Mouse (Mus musculus) liver, embryonic 14.5 days (tissue): ENCODE measurements around the gene Mta2. TPM values are rescaled to one million over a fixed set of nuclear protein-coding genes. Genes with fewer than 3 reads are reported as not detected.

Experiments
- ATAC-seq: fragments of 200-750 bp; cut with Nextera tagmentation; 2 replicates; pipeline ENCODE4 v1.8.0; 2017; ENCODE audit warnings: moderate number of reproducible peaks, mild to moderate bottlenecking, moderate library complexity; ENCODE audit not compliant: insufficient read depth
- DNase-seq, 3 experiments: peaks; one replicate each; pipeline ENCODE4 v3.0.0-alpha.2; 2012 to 2013; ENCODE audit warnings: low read depth in 3 of 3, low spot score in 3 of 3
- H3K27ac ChIP-seq: fragments of 300-500 bp; sonication (generic); 2 replicates; pipeline ENCODE4 v1.5.1; 2014; ENCODE audit warnings: moderate library complexity, mild to moderate bottlenecking, control low read depth, inconsistent platforms
- H3K27me3 ChIP-seq: fragments of 300-500 bp; sonication (generic); 2 replicates; pipeline ENCODE4 v1.6.1; 2014; ENCODE audit warnings: mild to moderate bottlenecking, low read length, moderate library complexity; ENCODE audit not compliant: control insufficient read depth, insufficient read depth
- H3K36me3 ChIP-seq: fragments of 300-500 bp; sonication (generic); replicated peaks from 2 replicates; pipeline ENCODE4 v1.6.1; 2014; ENCODE audit warnings: low read depth; ENCODE audit not compliant: control insufficient read depth, insufficient read depth
- H3K4me1 ChIP-seq, 2 experiments: fragments of 200-500 bp in 1 of 2; fragments of 300-500 bp in 1 of 2; sonication (generic) in 1 of 2; replicated peaks; 2 replicates each; pipeline ENCODE4 v1.6.1; 2012 to 2014; ENCODE audit warnings: antibody characterized with exemption in 1 of 2, inconsistent platforms in 1 of 2, low read length in 1 of 2; ENCODE audit not compliant: control insufficient read depth in 2 of 2, insufficient read depth in 2 of 2
- H3K4me2 ChIP-seq: fragments of 300-500 bp; sonication (generic); 2 replicates; pipeline ENCODE4 v1.6.1; 2014; ENCODE audit warnings: low read depth, mild to moderate bottlenecking, control low read depth, moderate library complexity
- H3K4me3 ChIP-seq, 2 experiments: fragments of 200-500 bp in 1 of 2; fragments of 300-500 bp in 1 of 2; sonication (generic) in 1 of 2; 2 replicates each; pipeline ENCODE4 v1.5.1; 2012 to 2014; ENCODE audit warnings: low read depth in 2 of 2, low read length in 2 of 2, mild to moderate bottlenecking in 2 of 2, control low read depth in 1 of 2, inconsistent platforms in 1 of 2, moderate library complexity in 1 of 2; ENCODE audit not compliant: insufficient read depth in 1 of 2
- H3K9ac ChIP-seq: fragments of 300-500 bp; sonication (generic); replicated peaks from 2 replicates; pipeline ENCODE4 v1.6.1; 2014; ENCODE audit warnings: mild to moderate bottlenecking, control low read depth, moderate library complexity
- H3K9me3 ChIP-seq: fragments of 300-500 bp; sonication (generic); 2 replicates; pipeline ENCODE4 v1.6.1; 2016; ENCODE audit warnings: low read length, mixed read lengths; ENCODE audit not compliant: control insufficient read depth
- CTCF ChIP-seq: IDR thresholded peaks from 2 replicates; pipeline ENCODE4 v1.5.1; 2016; ENCODE audit warnings: antibody characterized with exemption, low read depth, control low read depth
- EP300 ChIP-seq: IDR thresholded peaks from 2 replicates; pipeline ENCODE4 v1.6.1; 2016; ENCODE audit warnings: antibody characterized with exemption, low read depth
- WGBS: fragments of 180-500 bp; shearing (Covaris S2); extraction: QIAGEN DNeasy Blood & Tissue Kit; methylation state at CpG from one replicate; pipeline ENCODE4 v1.1.7; 2014; ENCODE audit not compliant: insufficient replicate concordance; 5-methylcytosine and 5-hydroxymethylcytosine counted together
- polyA plus RNA-seq, 2 experiments: library from polyadenylated mRNA; depleted of rRNA in 1 of 2; stranded (reverse) in 1 of 2; unstranded in 1 of 2; fragments of >200 nt; fragmentation: Nextera tagmentation in 1 of 2; extraction: Ambion mirVana in 1 of 2; gene quantifications; 2 replicates each; pipeline versions ENCODE4 v1.2.1 to v1.2.3; 2012 to 2014

The Mta2 gene
- polyA plus RNA-seq, 2 experiments: 18.5 to 23.0 TPM

DNA sequence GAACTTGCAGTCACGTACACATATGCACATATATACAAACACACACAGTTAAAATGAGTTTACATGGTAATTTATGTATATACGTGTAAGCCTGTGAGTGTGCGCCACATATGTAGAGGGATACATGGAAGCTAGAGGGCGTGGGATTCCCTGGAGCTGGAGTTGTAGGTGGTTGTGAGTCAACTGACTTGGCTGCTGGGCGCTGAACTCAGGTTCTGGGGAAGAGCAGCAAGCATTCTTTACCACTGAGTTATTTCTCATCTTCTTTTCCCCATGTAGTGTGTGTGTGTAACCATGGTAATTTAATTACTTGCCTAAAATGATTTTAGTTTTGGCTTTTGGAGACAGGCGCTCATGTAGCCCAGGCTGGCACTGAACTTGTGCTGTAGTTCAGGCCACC lies 54.9 kb downstream of the Mta2 start:
- H3K4me2 ChIP-seq: no peak overlapping the region
- ATAC-seq (no peak), DNase-seq (no peak)
- no peaks in the 10 kb centered on the region for H3K27me3 ChIP-seq
- H3K36me3 ChIP-seq: no peaks in the 10 kb centered on the region
- H3K4me1 ChIP-seq: peaks cover 7 to 17% of the 10 kb centered on the region in 2 experiments; a peak in 3 of 4 replicates
- no peaks in the 10 kb centered on the region for H3K9me3 ChIP-seq
- H3K9ac ChIP-seq: no peak overlapping the region
- TF ChIP-seq EP300: no peak
- TF ChIP-seq CTCF: no peak
- no peak overlapping the region for H3K4me3 ChIP-seq
- no peak overlapping the region for H3K27ac ChIP-seq
- WGBS: 71% methylated on average over 6 of the region's 6 CpGs

DNA sequence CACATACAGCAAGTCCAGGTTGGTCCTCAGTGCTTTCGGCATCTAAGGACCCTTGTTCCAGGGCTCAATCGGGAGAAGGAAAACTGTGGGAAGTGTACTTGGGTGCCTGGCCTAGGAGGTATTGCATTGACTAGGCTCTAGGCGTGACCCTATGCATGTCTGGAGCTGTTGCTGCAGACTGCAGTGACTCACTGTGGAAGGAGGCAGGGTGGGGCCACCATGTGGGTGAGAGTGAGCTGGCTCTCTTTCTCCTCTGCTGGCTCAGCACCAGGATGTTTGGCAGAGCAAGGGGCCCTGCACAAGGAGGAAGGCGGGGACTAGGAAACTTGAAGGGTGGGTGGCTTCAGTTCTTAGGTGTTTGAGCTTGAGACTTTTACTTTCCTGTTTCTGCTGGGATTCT lies 55.9 kb downstream of the Mta2 start:
- Histone ChIP-seq H3K9me3 (no peaks in the 10 kb centered on the region), H3K36me3 (no peaks in the 10 kb centered on the region), H3K4me1 (peaks cover 7 to 17% of the 10 kb centered on the region in 2 experiments; a peak in 3 of 4 replicates), H3K9ac (no peak overlapping the region), H3K27ac (no peak overlapping the region), H3K4me3 (no peak overlapping the region), H3K4me2 (no peak overlapping the region), H3K27me3 (no peaks in the 10 kb centered on the region)
- TF ChIP-seq EP300 (no peak), CTCF (no peak; the same call in 1 of the 2 replicates)
- DNase-seq (no peak), ATAC-seq (peak; percentile 78)
- 34% methylated on average over 4 of the region's 4 CpGs for WGBS

DNA sequence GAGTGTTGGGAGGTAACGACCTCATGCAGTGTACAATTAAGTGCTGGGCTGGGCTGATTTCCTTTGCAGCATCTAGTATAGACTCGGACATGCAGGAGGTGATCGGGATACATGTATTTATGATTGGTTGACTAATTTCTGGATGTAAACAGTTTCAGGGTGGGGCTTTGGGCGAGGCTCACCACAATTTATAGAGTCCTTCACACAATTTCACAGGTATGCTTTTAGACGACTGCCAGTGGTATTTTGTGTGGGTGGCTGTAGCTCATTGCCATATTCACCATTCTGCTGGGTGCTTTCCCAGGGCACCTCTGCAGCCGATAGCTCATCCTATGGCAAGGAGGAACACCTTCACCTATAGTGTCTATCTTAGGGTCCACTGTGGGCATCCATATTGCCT lies 56.9 kb downstream of the Mta2 start:
- Histone ChIP-seq H3K36me3 (no peaks in the 10 kb centered on the region), H3K4me3 (no peak overlapping the region), H3K4me2 (no peak overlapping the region), H3K27me3 (no peaks in the 10 kb centered on the region), H3K27ac (no peak overlapping the region), H3K4me1 (peaks cover 7 to 17% of the 10 kb centered on the region in 2 experiments; a peak in 3 of 4 replicates), H3K9ac (no peak overlapping the region), H3K9me3 (no peaks in the 10 kb centered on the region)
- TF ChIP-seq CTCF (no peak), EP300 (no peak)
- 56% methylated on average over 6 of the region's 6 CpGs for WGBS
- DNase-seq (no peak), ATAC-seq (no peak)

DNA sequence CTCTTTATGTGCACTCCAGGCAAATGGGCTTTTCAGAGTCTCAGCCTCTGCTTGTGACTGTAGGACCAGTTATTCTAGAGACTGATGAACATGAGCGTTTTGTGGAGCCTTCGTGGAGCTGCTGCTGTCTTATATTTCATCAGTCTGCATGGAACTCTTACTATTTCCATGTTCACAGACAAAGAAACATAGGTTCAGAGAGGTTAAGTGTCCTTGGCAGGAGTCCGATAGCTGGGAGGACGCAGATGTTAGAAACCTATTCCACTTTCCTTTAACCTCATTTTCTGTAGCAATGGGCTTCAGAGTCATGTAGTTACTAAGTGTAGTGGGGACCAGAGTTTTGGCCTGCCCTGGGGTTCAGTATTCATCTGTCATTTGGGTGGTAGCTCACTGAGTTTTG lies 57.5 kb downstream of the Mta2 start:
- ATAC-seq (no peak), DNase-seq (no peak)
- Histone ChIP-seq H3K36me3 (no peaks in the 10 kb centered on the region), H3K4me2 (no peak overlapping the region), H3K27ac (no peak overlapping the region), H3K9ac (no peak overlapping the region), H3K27me3 (no peaks in the 10 kb centered on the region), H3K4me3 (no peak overlapping the region), H3K4me1 (peaks cover 7 to 17% of the 10 kb centered on the region in 2 experiments; a peak in 3 of 4 replicates), H3K9me3 (no peaks in the 10 kb centered on the region)
- no peak for TF ChIP-seq CTCF
- TF ChIP-seq EP300: no peak
- WGBS: 71% methylated on average over 4 of the region's 4 CpGs

Other genes starting within 250 kb of the Mta2 start
Only the 30 nearest of the 32 such genes appear.
- 0.65 and 0.78 TPM in 2 replicates for gene 1700092M07Rik, start 201.2 kb upstream of the Mta2 start, polyA plus RNA-seq (2012; rRNA removed)
- 0.34 and 0.63 TPM in 2 replicates for gene 1700092M07Rik, start 201.2 kb upstream of the Mta2 start, polyA plus RNA-seq (2014; fragmentation: Nextera tagmentation; extraction: Ambion mirVana)
- gene Stx5a, start 200.5 kb upstream of the Mta2 start, polyA plus RNA-seq (2012; rRNA removed): 29.9 and 32.0 TPM in 2 replicates
- 36.7 and 36.9 TPM in 2 replicates for gene Stx5a, start 200.5 kb upstream of the Mta2 start, polyA plus RNA-seq (2014; fragmentation: Nextera tagmentation; extraction: Ambion mirVana)
- 66.2 and 90.9 TPM in 2 replicates for gene Nxf1, start 184.8 kb upstream of the Mta2 start, polyA plus RNA-seq (2012; rRNA removed)
- gene Nxf1, start 184.8 kb upstream of the Mta2 start, polyA plus RNA-seq (2014; fragmentation: Nextera tagmentation; extraction: Ambion mirVana): 77.4 and 84.9 TPM in 2 replicates
- gene Tmem223, start 170.9 kb upstream of the Mta2 start, polyA plus RNA-seq (2012; rRNA removed): 38.9 and 53.7 TPM in 2 replicates
- 61.8 and 69.6 TPM in 2 replicates for gene Tmem223, start 170.9 kb upstream of the Mta2 start, polyA plus RNA-seq (2014; fragmentation: Nextera tagmentation; extraction: Ambion mirVana)
- 63.0 and 70.8 TPM in 2 replicates for gene Tmem179b, start 167.4 kb upstream of the Mta2 start, polyA plus RNA-seq (2012; rRNA removed)
- 108 and 117 TPM in 2 replicates for gene Tmem179b, start 167.4 kb upstream of the Mta2 start, polyA plus RNA-seq (2014; fragmentation: Nextera tagmentation; extraction: Ambion mirVana)
- 8.3 and 10.0 TPM in 2 replicates for gene Taf6l, start 155.5 kb upstream of the Mta2 start, polyA plus RNA-seq (2012; rRNA removed)
- gene Taf6l, start 155.5 kb upstream of the Mta2 start, polyA plus RNA-seq (2014; fragmentation: Nextera tagmentation; extraction: Ambion mirVana): 7.9 and 8.1 TPM in 2 replicates
- gene Polr2g, start 143.3 kb upstream of the Mta2 start, polyA plus RNA-seq (2012; rRNA removed): 46.6 and 55.1 TPM in 2 replicates
- gene Polr2g, start 143.3 kb upstream of the Mta2 start, polyA plus RNA-seq (2014; fragmentation: Nextera tagmentation; extraction: Ambion mirVana): 72.8 and 79.7 TPM in 2 replicates
- 0.90 and 0.98 TPM in 2 replicates for gene Zbtb3, start 139.3 kb upstream of the Mta2 start, polyA plus RNA-seq (2012; rRNA removed)
- gene Zbtb3, start 139.3 kb upstream of the Mta2 start, polyA plus RNA-seq (2014; fragmentation: Nextera tagmentation; extraction: Ambion mirVana): 1.2 and 1.5 TPM in 2 replicates
- 11.4 and 16.9 TPM in 2 replicates for gene Ttc9c, start 122.5 kb upstream of the Mta2 start, polyA plus RNA-seq (2012; rRNA removed)
- 17.1 and 18.0 TPM in 2 replicates for gene Ttc9c, start 122.5 kb upstream of the Mta2 start, polyA plus RNA-seq (2014; fragmentation: Nextera tagmentation; extraction: Ambion mirVana)
- gene Hnrnpul2, start 121.9 kb upstream of the Mta2 start, polyA plus RNA-seq (2012; rRNA removed): 20.5 and 39.5 TPM in 2 replicates
- 2.8 TPM in 2 replicates for gene Hnrnpul2, start 121.9 kb upstream of the Mta2 start, polyA plus RNA-seq (2014; fragmentation: Nextera tagmentation; extraction: Ambion mirVana)
- 1.3 TPM in 1 of 2 replicates, not detected in the other for gene AC129217.1, start 112.1 kb upstream of the Mta2 start, polyA plus RNA-seq (2012; rRNA removed)
- gene AC129217.1, start 112.1 kb upstream of the Mta2 start, polyA plus RNA-seq (2014; fragmentation: Nextera tagmentation; extraction: Ambion mirVana): not detected in 2 replicates
- 19.7 and 26.5 TPM in 2 replicates for gene Bscl2, start 104.4 kb upstream of the Mta2 start, polyA plus RNA-seq (2012; rRNA removed)
- gene Bscl2, start 104.4 kb upstream of the Mta2 start, polyA plus RNA-seq (2014; fragmentation: Nextera tagmentation; extraction: Ambion mirVana): 23.6 and 25.2 TPM in 2 replicates
- 0.04 and 0.22 TPM in 2 replicates for gene Gng3, start 102.7 kb upstream of the Mta2 start, polyA plus RNA-seq (2012; rRNA removed)
- 0.14 TPM in 2 replicates for gene Gng3, start 102.7 kb upstream of the Mta2 start, polyA plus RNA-seq (2014; fragmentation: Nextera tagmentation; extraction: Ambion mirVana)
- 0.10 and 0.12 TPM in 2 replicates for gene Lrrn4cl, start 91.1 kb upstream of the Mta2 start, polyA plus RNA-seq (2012; rRNA removed)
- not detected in 2 replicates for gene Lrrn4cl, start 91.1 kb upstream of the Mta2 start, polyA plus RNA-seq (2014; fragmentation: Nextera tagmentation; extraction: Ambion mirVana)
- gene Ubxn1, start 70.4 kb upstream of the Mta2 start, polyA plus RNA-seq (2012; rRNA removed): 32.0 and 61.2 TPM in 2 replicates
- gene Ubxn1, start 70.4 kb upstream of the Mta2 start, polyA plus RNA-seq (2014; fragmentation: Nextera tagmentation; extraction: Ambion mirVana): 87.3 and 92.4 TPM in 2 replicates
- gene Uqcc3, start 61.0 kb upstream of the Mta2 start, polyA plus RNA-seq (2012; rRNA removed): 18.5 and 22.2 TPM in 2 replicates
- 28.3 and 35.3 TPM in 2 replicates for gene Uqcc3, start 61.0 kb upstream of the Mta2 start, polyA plus RNA-seq (2014; fragmentation: Nextera tagmentation; extraction: Ambion mirVana)
- gene Lbhd1, start 58.1 kb upstream of the Mta2 start, polyA plus RNA-seq (2012; rRNA removed): 3.1 and 3.7 TPM in 2 replicates
- gene Lbhd1, start 58.1 kb upstream of the Mta2 start, polyA plus RNA-seq (2014; fragmentation: Nextera tagmentation; extraction: Ambion mirVana): 43.7 and 47.7 TPM in 2 replicates
- gene Gm49403, start 57.9 kb upstream of the Mta2 start, polyA plus RNA-seq (2012; rRNA removed): not detected in 2 replicates
- gene Gm49403, start 57.9 kb upstream of the Mta2 start, polyA plus RNA-seq (2014; fragmentation: Nextera tagmentation; extraction: Ambion mirVana): not detected in 2 replicates
- gene 1810009A15Rik, start 53.0 kb upstream of the Mta2 start, polyA plus RNA-seq (2012; rRNA removed): 36.7 and 52.7 TPM in 2 replicates
- gene 1810009A15Rik, start 53.0 kb upstream of the Mta2 start, polyA plus RNA-seq (2014; fragmentation: Nextera tagmentation; extraction: Ambion mirVana): 65.0 and 70.8 TPM in 2 replicates
- gene Gm49416, start 52.9 kb upstream of the Mta2 start, polyA plus RNA-seq (2012; rRNA removed): 0.13 TPM in 1 of 2 replicates, not detected in the other
- gene Gm49416, start 52.9 kb upstream of the Mta2 start, polyA plus RNA-seq (2014; fragmentation: Nextera tagmentation; extraction: Ambion mirVana): not detected in 2 replicates
- 12.2 and 14.4 TPM in 2 replicates for gene Ints5, start 48.9 kb upstream of the Mta2 start, polyA plus RNA-seq (2012; rRNA removed)
- 14.7 and 16.3 TPM in 2 replicates for gene Ints5, start 48.9 kb upstream of the Mta2 start, polyA plus RNA-seq (2014; fragmentation: Nextera tagmentation; extraction: Ambion mirVana)
- gene Ganab, start 43.8 kb upstream of the Mta2 start, polyA plus RNA-seq (2012; rRNA removed): 48.7 and 52.2 TPM in 2 replicates
- 33.7 and 37.0 TPM in 2 replicates for gene Ganab, start 43.8 kb upstream of the Mta2 start, polyA plus RNA-seq (2014; fragmentation: Nextera tagmentation; extraction: Ambion mirVana)
- gene B3gat3, start 21.5 kb upstream of the Mta2 start, polyA plus RNA-seq (2012; rRNA removed): 23.1 and 26.6 TPM in 2 replicates
- gene B3gat3, start 21.5 kb upstream of the Mta2 start, polyA plus RNA-seq (2014; fragmentation: Nextera tagmentation; extraction: Ambion mirVana): 15.4 and 15.8 TPM in 2 replicates
- 2.6 and 2.8 TPM in 2 replicates for gene Rom1, start 12.5 kb upstream of the Mta2 start, polyA plus RNA-seq (2012; rRNA removed)
- 1.4 and 1.8 TPM in 2 replicates for gene Rom1, start 12.5 kb upstream of the Mta2 start, polyA plus RNA-seq (2014; fragmentation: Nextera tagmentation; extraction: Ambion mirVana)
- gene Eml3, start 12.3 kb upstream of the Mta2 start, polyA plus RNA-seq (2012; rRNA removed): 10.9 and 11.0 TPM in 2 replicates
- gene Eml3, start 12.3 kb upstream of the Mta2 start, polyA plus RNA-seq (2014; fragmentation: Nextera tagmentation; extraction: Ambion mirVana): 5.6 and 7.8 TPM in 2 replicates
- 9.3 and 9.5 TPM in 2 replicates for gene Tut1, start 12.0 kb downstream of the Mta2 start, polyA plus RNA-seq (2012; rRNA removed)
- gene Tut1, start 12.0 kb downstream of the Mta2 start, polyA plus RNA-seq (2014; fragmentation: Nextera tagmentation; extraction: Ambion mirVana): 10.0 and 11.5 TPM in 2 replicates
- 120 and 178 TPM in 2 replicates for gene Eef1g, start 25.2 kb downstream of the Mta2 start, polyA plus RNA-seq (2012; rRNA removed)
- 183 and 201 TPM in 2 replicates for gene Eef1g, start 25.2 kb downstream of the Mta2 start, polyA plus RNA-seq (2014; fragmentation: Nextera tagmentation; extraction: Ambion mirVana)
- 0.35 and 0.83 TPM in 2 replicates for gene Ahnak, start 47.4 kb downstream of the Mta2 start, polyA plus RNA-seq (2012; rRNA removed)
- gene Ahnak, start 47.4 kb downstream of the Mta2 start, polyA plus RNA-seq (2014; fragmentation: Nextera tagmentation; extraction: Ambion mirVana): 1.5 and 1.7 TPM in 2 replicates
- not detected in 2 replicates for gene Scgb1a1, start 146.1 kb downstream of the Mta2 start, polyA plus RNA-seq (2012; rRNA removed)
- not detected in 2 replicates for gene Scgb1a1, start 146.1 kb downstream of the Mta2 start, polyA plus RNA-seq (2014; fragmentation: Nextera tagmentation; extraction: Ambion mirVana)
- 1.3 and 3.5 TPM in 2 replicates for gene Asrgl1, start 193.8 kb downstream of the Mta2 start, polyA plus RNA-seq (2012; rRNA removed)
- 8.1 and 8.8 TPM in 2 replicates for gene Asrgl1, start 193.8 kb downstream of the Mta2 start, polyA plus RNA-seq (2014; fragmentation: Nextera tagmentation; extraction: Ambion mirVana)